Mouse (Mus musculus) mature B cell (primary cell): Measurements from ENCODE around the gene Dcaf5.

ENCODE experiments used
- in situ Hi-C: fragments of 300-500 bp; cut with MboI; formaldehyde crosslinking; loops from 2 replicates; pipeline ENCODE4 v1.14.3; 2019

The Dcaf5 gene

DNA sequence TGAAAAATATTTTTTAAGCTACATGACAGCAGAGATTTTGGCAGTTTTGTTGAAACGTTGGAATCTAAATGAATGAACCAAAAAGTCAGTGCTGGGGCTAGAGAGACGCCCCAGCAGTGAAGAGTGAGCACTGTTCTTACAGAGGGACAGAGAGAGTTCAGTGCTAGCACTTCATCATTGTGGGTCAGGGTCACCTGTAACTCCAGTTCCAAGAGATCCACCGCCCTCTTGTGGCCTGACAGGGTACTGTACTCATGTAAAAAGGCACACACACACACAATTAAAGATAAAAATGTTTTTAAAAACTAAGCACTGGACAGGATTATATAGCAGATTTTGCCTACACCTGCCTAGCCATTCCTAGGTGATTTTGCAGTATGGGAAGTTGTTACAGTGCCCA, 29.8 kb downstream of the Dcaf5 start:
- in situ Hi-C loops = no loop called here

DNA sequence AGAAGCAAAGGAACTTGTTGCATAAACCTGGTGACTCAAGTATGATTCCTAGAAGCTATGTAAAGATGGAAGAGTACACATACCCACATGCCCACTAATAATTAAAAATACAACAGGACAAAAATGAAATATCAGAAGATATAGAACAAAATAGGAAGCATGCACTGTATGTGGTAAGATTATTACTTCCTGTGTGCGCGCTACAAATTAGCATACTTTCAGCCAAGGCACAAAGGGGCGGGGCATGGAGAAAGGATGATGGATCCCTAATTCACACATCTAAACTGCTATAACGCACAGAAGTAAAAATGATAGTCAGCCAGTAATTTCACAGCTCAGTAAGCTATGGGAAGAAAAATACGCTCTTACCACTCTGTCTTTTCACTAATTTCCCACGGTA, 32.3 kb downstream of the Dcaf5 start:
- in situ Hi-C loops = no loop called here

DNA sequence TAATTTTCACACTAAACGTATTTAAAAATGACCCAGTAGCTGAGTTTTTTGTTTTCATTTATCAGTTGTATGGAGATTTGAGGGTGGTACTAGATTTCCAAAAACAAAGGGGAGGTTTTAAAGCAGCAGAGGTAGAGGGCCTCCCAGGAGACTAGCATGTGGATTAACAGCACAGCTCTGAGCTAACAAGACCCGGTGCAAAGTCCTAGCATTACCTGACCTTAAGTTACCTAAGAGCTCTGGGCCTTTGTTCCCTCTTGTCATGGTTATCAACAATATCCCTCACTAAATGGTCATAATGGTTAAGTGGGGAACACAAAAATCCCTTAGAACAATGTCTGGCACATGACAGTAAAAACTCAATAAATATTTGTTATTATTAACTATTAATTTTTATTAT, 37.3 kb downstream of the Dcaf5 start:
- in situ Hi-C loops = loop anchor here (25.0 kb wide), 1 partner anchor 212 kb away; no protein-coding TSS in a partner anchor

DNA sequence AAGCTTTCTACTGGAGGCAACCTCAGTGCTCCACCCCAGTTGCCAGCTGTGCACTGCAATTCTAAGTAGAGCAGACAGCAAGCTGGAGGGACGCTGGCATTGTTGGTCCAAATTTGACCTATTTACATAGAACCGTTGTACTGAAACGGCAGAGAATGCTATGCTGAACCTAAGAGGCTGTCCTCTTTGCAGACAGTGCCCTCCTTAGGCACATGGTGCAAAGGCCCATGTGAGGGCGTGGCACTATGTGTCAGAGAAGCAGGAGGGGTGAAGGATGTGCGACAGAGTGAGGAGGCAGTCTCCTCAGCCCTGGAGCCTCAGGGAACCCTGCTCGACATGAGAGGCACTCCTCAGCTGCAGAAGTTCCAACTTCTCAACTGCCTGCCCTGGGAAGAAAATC, 40.0 kb downstream of the Dcaf5 start:
- in situ Hi-C loops = loop anchor here (25.0 kb wide), 1 partner anchor 209 kb away; no protein-coding TSS in a partner anchor

DNA sequence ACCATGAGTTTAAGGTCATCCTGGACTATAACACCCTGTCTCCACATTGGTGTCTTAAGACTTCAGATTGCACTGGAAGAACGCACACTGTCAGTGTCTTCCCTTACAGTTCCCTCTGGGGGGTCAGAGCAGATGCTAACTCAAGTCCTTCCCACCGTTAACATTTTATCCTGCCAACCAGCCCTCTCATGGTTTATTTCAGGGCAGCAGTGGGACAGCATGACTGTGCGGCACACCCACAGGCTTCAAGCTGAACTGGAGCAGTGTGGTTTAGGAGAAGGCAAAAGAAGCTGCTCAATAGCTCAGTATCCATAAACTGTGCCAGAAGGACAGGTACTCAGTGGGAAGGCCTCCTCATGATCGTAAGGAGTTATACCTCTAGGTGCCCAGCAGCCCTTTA, 41.1 kb downstream of the Dcaf5 start:
- in situ Hi-C loops = loop anchor here (25.0 kb wide), 1 partner anchor 208 kb away; no protein-coding TSS in a partner anchor

DNA sequence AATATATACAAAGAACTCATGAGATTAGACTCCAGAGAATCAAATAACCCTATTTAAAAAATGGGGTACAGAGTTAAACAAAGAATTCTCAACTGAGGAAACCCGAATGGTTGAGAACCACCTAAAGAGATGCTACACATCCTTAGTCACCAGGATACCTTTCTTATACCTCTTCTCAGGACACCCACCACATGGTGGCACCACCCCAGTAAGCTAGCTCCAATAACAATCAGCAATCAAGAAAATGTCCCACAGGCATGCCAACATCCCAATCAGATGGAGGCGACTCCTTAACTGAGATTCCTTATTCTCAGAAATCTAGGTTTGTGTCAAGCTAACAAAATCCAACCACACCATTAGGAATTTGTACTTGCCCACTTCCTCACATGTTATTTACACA, 42.4 kb downstream of the Dcaf5 start:
- in situ Hi-C loops = loop anchor here (25.0 kb wide), 1 partner anchor 207 kb away; no protein-coding TSS in a partner anchor

DNA sequence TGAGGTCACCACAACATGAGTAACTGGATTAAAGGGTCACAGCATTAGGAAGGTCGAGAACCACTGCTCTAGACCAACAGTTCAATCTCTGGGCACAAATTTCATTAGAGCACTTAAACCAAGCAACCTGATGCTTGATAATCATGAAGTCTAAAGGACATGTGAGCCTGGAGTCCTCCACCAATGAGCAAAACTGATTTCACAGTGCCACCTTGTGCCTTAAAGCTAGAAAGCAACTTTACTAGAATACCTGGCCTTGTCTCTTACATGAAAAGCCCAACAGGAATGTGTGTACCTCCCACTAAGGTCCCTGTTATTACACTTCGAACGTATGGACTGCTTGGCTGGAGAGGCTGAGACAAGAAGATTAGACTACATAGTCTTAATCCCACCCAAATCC, 47.0 kb downstream of the Dcaf5 start:
- in situ Hi-C loops = loop anchor here (25.0 kb wide), 1 partner anchor 202 kb away; no protein-coding TSS in a partner anchor

DNA sequence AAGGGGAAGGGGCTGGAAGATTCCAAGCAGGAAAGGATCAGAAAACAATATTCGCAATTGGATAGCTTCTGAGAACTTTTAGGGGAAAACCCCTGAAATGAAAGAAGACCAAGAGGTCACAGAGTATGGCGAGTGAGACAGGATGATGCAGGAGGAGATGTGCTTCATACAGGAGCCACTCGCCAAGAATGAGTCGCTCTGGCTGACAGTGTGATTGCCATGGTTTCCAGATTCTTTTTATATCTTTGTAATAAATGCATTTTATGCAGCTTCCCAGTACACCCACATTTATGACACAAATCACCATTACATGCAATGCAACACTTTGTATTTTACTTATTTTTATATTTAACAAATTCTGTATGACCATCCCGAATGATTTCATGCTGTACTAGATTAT, 49.1 kb downstream of the Dcaf5 start:
- in situ Hi-C loops = loop anchor here (25.0 kb wide), 1 partner anchor 200 kb away; no protein-coding TSS in a partner anchor

DNA sequence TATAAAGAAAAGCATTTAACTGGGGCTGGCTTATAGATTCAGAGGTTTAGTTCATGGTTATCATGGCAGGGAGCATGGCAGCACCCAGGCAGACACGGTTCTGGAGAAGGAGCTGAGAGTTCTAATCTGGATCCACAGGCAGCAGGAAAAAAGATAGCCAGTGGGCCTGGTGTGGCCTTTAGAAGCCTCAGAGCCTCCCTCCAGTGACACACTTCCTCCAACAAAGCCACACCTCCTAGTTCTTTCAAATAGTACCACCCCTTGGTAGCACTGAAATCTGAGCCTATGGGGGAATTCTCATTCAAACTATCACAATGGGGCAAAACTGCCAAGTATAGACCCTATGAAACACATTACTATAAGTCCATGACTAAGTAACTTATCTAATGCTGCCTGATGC, 51.0 kb downstream of the Dcaf5 start:
- in situ Hi-C loops = loop anchor here (25.0 kb wide), 1 partner anchor 198 kb away; no protein-coding TSS in a partner anchor

DNA sequence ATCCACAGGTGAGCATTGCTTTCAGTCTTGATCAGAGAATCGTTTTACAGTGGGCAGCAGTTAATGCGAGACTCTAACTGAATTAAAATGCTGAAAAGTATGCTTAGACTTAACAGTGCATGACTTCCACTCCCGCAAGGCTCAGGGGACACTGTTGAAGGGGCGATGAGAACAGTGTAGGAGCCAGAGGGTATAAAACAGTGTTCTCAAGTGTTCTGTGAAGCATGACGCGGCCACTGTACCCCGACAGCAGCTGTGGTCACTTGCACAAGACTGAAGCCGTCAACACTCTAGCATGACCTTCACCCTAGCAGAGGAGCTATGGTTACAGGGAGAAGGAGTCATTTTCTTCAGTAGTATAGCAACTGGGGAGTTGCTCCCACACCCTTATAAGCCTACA, 52.9 kb downstream of the Dcaf5 start:
- in situ Hi-C loops = loop anchor here (25.0 kb wide), 1 partner anchor 196 kb away; no protein-coding TSS in a partner anchor

DNA sequence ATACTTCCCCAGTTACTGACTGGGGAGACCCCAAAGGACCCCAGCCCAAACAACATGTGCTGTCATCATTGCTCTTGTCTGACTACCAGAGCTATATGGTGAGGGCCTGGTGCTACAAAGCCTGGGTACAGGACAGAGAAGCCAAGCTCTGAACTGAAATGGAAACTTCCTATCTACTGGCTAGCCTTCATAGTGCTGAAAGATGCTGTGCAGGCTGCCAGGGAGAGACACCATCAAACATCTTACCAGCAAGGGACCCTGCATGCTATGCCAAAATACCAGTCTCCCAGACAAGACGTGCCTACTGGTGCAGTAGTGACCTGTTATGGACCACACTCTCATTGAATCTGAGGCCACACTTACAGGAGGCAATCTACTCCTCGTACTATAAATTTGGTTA, 53.6 kb downstream of the Dcaf5 start:
- in situ Hi-C loops = loop anchor here (25.0 kb wide), 1 partner anchor 195 kb away; no protein-coding TSS in a partner anchor

DNA sequence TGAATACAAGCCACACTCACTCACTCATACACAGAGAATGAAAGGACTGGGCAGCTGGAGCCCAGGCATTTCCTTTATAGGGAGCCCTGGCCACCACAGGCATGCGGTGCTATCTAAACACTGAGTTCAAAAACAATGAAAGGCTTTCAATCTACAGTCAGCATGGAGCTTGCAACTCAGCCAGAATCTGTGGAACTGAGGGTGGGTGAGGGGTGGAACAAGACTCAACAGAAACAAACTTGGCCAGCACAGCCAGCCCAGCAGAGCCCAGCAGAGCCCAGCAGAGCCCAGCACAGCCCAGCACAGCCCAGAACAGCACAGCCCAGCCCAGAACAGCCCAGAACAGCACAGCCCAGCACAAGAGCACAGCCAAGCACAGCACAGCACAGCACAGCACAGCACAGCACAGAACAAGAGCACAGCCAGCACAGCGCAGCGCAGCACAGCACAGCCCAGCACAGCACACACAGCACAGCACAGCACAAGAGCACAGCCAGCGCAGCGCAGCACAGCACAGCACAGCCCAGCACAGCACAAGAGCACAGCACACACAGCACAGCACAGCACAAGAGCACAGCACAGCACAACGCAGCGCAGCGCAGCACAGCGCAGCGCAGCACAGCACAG, 56.5 kb downstream of the Dcaf5 start:
- in situ Hi-C loops = loop anchor here (25.0 kb wide), 1 partner anchor 193 kb away; no protein-coding TSS in a partner anchor

DNA sequence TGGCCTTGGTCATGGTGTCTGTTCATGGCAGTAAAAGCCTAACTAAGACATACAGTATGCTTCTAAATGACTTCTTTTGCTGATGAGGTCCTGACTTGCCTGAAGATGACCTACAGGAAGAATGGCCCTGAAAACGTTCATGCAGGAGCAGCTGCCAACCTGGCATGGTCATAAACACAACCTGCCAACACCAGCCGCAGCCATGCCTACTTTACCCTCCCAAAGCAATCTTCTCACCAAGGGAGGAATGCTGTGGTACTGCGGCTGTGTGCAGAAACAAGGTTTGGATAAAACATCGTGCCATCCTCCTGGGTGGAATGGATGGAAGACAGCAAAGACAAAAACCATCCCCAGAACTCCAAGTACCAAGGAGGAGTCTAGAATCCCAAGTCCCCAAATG, 57.0 kb downstream of the Dcaf5 start:
- in situ Hi-C loops = loop anchor here (25.0 kb wide), 1 partner anchor 192 kb away; no protein-coding TSS in a partner anchor

DNA sequence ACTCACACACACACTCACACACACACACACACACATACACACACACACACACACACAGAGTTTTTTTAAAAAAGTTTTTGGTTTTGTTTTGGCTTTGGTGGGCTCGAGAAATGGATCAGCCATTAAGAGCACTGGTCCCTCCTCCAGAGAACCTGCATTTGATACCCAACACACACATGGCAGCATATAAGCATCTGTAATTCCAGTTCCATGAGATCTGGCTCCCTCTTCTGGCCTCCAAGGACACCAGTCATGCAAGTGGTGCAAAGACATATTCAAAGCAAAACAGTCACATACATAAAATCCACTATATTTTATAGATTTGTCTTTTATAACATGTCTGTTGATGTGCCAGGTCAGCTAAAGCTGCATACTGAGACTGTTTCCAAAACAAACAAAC, 58.8 kb downstream of the Dcaf5 start:
- in situ Hi-C loops = loop anchor here (25.0 kb wide), 1 partner anchor 190 kb away; no protein-coding TSS in a partner anchor

DNA sequence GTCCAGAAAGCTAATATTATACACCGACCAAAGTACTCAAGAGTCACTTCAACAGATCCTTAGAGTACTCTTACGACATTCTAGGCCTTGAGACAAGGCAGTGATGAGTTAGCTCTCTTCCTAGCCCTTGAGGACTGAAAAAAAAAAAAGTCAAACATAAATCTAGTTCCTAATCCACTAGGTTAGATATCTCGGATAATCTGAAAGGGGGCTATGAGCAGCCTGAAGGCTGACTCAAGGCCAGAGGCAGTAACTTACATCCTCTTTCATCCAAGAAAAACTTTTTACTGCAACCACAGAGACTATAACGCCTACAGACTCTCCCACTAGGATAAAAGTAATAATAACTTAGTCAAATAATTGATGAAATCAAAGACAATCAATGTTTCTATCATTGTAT, 60.7 kb downstream of the Dcaf5 start:
- in situ Hi-C loops = loop anchor here (25.0 kb wide), 1 partner anchor 188 kb away; no protein-coding TSS in a partner anchor

DNA sequence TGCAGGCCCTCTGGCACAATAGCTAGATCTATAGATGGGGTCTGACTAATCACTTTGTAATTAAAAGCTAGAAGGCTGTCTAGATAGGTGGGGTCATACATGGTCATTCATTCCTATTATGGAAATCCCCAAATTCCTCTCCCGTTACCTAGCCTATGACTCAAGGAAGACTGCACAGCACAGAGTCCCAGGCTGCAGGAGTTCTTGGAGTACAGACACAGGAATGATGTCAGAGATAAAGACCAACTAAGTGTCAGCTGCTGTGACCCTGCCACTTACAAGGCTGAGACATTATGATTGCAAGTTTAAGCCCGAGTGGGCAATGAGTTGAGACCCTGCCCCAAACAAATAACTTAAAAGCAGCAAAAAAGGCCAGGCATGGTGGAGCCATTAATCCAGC, 61.7 kb downstream of the Dcaf5 start:
- in situ Hi-C loops = loop anchor here (25.0 kb wide), 1 partner anchor 187 kb away; no protein-coding TSS in a partner anchor

DNA sequence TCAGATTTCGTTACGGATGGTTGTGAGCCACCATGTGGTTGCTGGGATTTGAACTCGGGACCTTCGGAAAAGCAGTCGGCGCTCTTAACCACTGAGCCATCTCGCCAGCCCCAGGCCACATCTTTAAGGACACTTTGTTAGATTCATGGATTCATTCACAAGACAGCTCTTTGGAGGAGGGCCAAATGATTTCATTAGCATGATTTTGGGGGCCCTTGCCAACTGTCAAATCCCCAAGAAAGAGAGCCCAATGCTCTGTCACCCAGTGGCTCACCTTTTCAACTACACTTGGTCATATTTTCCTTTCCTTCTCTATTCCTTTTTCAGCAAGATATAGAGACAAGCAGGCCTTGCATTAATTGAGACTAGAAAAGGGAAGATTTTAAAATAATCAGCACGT, 63.5 kb downstream of the Dcaf5 start:
- in situ Hi-C loops = no loop called here

DNA sequence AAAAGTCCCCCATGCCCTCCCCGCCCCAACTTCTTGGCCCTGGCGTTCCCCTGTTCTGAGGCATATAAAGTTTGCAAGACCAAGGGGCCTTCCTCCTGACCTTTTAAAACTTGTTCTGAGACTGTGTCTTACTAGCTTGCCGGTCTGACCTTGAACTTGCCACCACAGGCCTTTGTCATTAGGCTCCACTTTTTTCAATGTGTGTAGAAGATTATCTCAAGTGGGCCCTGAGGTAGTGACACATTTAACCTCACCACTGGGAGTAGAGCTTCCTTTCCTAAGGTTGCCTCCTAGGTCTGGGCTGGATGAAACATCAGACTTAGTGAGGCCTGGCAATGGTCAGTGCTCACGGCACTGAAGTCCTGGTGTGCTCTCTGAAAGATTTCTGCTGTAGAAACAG, 69.2 kb downstream of the Dcaf5 start:
- in situ Hi-C loops = no loop called here

DNA sequence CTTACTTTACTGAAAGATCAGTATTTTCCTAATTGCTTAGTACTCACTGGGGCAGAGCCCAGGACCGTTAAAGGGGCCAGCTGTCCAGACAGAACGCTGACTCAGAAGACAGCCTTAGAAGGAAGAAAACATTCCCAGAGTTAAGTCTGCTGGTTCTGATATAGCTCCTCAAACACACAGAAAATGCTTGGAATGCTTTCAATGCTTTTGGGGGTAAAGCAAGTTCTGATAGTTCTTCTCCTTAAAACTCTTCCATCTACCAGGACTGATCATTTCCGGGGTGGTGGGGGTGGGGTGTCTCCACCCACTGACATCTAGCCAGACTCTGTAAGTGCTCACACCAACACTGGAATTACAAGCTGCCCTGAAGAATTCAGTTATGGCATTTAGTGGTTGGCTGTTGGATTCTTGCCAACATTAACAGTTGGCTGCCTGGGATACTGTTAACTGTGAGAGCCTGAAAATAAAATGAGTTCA, 70.4 kb downstream of the Dcaf5 start:
- in situ Hi-C loops = no loop called here

DNA sequence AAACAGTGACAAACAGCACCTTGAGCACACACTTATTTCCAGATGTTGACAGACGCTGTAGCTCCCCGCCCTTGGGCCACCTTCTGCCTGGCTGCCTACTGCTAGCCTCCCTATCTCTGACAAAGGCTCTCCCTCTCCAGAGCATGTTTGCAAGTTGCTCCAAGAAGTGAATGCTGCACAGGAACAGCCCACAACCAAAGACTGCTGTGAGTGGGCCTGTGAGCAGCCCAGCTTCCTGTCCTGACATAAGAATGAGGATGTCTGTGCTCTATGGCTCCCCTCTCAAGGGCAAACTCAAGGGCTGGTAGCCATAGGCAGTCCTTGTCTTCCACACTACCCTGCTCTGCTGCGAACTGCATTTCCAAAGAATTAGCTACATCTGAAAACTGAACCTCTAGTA, 71.1 kb downstream of the Dcaf5 start:
- in situ Hi-C loops = no loop called here

DNA sequence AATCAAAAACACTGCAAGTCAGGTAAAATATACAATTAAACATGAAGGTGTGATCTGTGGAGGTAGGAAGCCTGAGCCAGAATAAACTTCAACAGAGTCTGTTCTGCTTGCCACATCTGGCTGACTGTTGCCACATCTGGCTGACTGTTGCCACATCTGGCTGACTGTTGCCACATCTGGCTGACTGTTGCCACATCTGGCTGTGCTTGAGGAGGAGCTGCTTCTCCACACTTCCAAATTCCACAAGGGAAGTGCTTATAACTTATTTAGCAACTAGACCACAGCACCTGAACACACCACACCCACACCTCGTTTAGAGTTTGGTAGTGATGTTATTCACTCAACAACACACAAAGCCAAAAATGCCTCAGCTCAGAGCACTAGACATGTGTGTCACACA, 74.7 kb downstream of the Dcaf5 start:
- in situ Hi-C loops = no loop called here

DNA sequence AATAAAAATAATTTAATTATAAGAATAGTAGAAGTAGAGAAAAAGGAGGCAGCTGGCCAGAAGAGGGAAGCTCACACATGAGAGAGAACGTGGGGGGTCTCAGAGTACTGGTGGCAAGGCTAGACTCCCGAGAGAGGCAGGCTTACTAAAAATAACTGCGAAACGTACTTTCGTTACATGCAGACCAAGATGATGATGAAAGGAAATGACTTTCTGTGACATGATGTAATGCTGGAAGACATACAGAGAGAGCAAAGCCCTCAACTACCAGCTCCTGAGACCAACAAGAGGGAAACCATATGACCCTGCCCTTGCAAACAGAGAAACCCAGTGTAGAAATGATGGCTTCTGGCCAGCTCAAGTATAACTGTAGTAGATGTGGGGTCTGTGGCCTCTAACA, 76.1 kb downstream of the Dcaf5 start:
- in situ Hi-C loops = no loop called here

DNA sequence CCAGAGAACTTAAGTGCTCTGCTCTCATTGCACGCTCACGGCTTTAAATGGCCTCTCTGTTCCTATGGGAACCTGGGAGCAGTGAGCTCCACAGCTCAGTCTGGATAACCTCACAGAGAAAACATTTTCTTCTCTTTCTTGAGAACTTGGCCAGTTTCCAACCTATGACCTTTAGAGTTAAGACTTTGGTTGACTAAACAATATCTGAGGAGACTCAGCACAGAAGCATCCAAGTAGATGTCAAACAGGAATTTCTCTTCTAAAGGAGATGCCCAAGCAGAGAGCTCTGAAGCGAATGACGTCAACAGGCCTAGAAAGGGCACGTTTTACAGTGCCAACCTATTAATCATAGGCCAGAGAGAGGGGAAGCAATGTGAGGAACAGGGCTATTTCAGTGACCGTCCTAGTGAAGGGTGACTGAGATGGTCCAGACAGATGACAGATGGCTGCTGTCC, 91.6 kb downstream of the Dcaf5 start:
- in situ Hi-C loops = no loop called here
